Mouse (Mus musculus) left cerebral cortex, adult 9 months (tissue): ENCODE data around the gene Hspa1l.
"Not testable (repeated sequence)": the region's sequence is repeated elsewhere in the genome, so short reads cannot be mapped to it uniquely, and the experiment has no call there.

Experiments used
- DNase-seq, 2 experiments: peaks; one replicate each; pipeline ENCODE4 v3.0.0; 2022; ENCODE audit warnings: low spot score in 2 of 2

Gene Hspa1l

GRCm38 (mm10) chr17:35003022-35003838, 30.7 kb downstream of the Hspa1l start:
- no peak for DNase-seq

- DNase-seq: no peak
Observed at GRCm38 (mm10) chr17:35004075-35004717, 31.7 kb downstream of the Hspa1l start.

DNA sequence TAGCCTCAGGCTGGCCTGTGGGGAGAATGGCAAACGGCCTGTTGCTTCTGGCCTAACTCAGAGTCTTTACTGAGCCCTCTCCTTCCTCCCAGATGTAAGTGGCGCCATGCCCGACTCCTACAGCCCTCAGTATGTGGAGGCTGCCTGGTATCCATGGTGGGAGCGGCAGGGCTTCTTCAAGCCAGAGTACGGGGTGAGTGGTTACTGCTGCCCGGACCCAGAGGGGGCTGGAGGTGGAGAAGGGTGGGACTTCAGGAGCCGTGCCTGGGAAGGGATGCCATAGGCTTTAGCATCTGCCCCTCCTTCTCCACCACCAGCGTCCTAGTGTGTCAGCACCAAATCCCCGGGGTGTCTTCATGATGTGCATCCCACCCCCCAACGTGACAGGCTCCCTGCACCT, 32.7 kb downstream of the Hspa1l start:
- no peak for DNase-seq

- not testable (repeated sequence) for DNase-seq
Observed at GRCm38 (mm10) chr17:35005902-35006301, 33.4 kb downstream of the Hspa1l start.

DNA sequence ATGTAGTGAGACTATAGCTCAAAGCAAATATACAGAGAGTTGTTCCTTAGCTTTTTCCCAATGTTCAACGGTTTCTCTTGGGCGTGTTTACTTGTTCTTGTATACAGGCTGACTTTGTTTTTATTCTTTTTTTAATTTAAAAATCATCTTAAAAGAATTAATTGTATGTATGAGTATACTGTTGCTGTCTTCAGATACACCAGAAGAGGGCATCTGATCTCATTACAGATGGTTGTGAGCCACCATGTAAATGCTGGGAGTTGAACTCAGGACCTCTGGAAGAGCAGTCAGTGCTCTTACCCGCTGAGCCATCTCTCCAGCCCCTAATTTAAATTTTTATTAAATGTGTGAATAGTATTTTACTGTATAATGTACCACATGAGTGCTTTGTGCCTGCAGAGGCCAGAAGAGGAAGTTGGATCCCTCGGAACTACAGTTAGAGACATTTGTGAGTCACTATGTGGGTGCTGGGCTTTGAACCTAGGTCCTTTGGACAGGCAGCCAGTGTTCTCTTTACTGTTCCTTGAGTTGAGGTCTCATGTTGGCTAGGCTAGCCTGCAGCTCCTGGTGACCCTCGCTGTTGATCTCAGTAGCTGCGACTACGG, 35.0 kb downstream of the Hspa1l start:
- DNase-seq: no peak

- no peak for DNase-seq
Observed at GRCm38 (mm10) chr17:35009586-35009985, 37.1 kb downstream of the Hspa1l start.

DNA sequence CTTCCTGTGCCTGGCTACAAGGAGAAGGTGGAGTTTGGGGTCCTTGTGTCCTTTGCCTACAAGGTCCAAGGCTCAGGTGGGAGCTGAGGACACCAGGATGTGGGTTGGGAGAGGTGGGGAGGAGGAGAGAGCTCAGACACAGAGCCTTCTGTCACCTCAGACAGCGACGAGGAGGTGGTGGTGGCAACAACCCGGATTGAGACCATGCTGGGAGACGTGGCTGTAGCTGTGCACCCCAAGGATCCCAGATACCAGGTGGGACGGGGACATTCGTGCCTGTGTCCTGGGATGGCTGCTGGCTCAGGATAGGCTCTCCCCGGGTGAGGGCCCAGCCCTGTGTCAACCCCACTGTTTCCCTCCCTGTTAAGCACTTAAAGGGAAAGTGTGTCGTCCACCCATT, 38.9 kb downstream of the Hspa1l start:
- no peak for DNase-seq

GRCm38 (mm10) chr17:35012430-35012829, 39.9 kb downstream of the Hspa1l start:
- no peak for DNase-seq

GRCm38 (mm10) chr17:35013221-35013620, 40.7 kb downstream of the Hspa1l start:
- DNase-seq: no peak

DNA sequence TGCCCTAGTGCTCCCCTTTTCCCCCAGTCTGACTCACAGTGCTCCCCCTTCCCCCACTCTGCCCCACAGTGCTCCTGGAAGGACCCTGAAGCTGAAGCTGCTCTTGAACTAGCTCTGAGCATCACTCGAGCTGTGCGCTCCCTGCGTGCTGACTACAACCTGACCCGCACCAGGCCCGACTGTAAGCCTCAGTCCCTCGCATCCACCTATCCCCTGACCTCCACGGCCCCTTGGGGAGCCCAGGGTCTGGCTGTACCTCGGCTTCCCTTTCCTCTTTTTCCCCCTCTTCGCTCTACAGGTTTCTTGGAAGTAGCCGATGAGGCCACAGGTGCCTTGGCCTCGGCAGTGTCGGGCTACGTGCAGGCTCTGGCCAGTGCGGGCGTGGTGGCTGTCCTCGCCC, 42.8 kb downstream of the Hspa1l start:
- DNase-seq: no peak

GRCm38 (mm10) chr17:35016376-35016775, 43.9 kb downstream of the Hspa1l start, which contains the start of gene Vwa7:
Vwa7 (plus strand) TSS chr17:35016579.
- DNase-seq: no peak

DNA sequence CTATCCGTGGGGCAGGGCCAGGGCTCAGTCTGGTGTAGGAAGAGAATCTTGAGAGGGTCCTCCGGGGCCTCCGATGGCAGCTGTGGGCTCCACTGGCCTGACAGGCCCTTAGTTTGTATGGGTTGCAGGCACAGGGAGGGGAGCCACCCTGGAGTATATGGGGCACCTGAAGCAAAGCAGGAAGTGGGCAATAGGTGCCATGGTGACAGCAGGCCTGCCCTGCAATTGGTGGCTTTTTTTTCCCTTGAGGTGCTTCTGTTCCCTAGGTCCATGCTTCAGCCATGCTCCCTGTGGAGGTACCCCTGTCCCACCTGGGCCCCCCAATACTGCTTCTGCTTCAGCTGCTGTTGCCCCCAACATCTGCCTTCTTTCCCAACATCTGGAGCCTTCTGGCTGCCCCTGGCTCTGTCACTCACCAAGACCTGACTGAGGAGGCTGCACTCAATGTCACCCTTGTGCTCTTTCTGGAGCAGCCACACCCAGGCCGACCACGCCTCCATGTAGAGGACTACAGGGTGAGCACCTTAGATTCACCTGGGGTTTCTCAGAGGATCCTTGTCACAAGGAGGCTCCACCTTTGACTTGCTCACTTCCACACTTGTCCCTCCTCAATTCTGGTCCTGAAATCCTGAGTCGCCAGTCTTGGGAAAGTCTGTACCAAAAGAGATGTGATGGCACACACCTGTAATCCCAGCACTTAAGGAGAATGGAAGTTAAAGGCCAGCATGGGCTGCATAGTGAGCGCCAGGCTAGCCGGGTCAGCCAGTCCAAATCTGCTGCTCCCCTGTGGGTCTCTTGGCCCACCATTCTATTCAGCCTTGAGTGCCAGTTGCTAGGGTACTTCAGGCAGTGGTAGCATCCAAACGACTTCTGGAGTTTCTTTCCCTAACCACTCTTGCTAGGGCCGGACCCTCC, 44.5 kb downstream of the Hspa1l start:
- no peak for DNase-seq

- DNase-seq: no peak
Observed at GRCm38 (mm10) chr17:35017706-35018030, 45.2 kb downstream of the Hspa1l start.

DNA sequence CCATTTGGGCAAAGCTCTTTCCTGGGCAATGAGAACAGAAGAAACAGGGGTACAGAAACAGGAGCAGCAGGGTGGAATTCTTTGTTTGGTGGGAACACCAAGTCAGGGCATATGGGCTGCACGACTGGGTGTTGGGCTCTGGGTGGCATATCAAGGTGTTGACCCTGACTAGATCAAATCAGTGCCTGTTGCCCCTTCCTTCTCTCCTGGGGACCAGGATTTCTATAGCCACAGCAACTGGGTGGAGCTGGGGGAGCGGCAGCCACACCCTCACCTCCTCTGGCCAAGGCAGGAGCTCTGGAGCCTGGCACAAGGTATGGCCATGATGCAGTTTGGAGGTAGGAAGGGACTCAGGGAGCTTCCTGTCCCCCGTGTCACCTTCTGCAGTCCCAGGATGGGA, 45.7 kb downstream of the Hspa1l start:
- DNase-seq: no peak

DNA sequence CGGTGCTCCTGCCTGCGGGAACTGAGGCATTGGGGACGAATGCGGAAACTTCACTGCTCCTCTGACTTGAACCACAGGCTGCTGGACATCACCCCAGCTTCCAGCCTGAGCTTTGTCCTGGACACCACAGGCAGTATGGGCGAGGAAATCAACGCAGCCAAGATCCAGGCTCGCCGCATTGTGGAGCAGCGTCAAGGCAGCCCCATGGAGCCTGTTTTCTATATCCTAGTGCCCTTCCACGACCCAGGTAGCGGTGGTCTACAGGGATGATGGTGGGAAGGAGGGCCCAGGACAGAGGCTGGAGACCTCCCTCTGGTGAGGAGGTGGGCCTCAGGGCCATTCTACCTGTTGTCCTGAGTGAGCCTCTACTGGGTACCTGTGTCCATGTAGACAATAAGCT, 47.4 kb downstream of the Hspa1l start:
- DNase-seq: no peak

DNA sequence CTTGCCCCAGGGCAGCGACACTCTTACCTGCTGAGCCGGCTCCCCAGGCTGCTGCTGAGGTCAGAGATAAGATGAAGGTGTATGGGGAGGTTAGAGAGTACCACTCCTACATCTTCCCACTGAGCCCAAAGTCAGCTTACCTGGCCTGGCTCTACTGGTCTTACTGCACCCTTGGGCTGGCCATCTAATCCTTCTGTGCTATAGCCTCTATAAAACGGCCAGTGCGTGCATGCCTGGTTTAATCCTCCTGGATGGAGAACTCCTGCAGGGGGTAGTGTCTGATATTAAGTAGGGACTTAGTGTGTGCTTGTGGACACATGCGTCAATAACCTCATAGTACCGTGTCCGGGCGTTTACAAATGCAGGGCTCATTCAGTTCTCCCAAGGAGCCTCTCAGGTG, 48.0 kb downstream of the Hspa1l start:
- DNase-seq: no peak

DNA sequence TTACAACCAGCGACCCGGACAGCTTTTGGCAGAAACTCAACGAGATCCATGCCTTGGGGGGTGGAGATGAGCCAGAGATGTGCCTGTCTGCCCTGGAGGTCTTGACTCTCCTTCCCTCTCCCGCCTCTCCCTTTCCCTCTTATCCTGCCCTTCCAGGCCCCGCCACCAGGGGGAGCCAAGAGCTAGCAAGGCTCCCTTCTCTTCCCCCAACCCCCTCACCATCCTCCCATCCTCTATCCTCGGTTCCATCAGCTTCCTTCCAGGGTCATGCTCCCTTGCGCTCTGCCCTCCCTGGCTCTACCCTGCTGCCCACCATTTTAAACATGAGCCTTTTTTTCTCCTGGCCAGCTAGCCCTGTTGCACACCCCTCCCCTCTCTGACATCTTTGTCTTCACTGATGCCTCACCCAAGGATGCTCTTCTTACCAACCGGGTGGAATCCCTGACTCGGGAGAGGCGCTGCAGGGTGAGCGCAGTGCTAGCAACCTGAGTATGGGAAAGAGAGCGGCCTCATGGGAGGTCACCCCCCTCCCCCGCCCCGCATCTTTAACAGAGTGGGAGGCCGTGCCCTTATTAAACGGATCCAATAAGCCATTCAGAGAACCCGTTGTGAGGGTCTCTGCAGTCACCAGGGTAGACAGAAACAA, 48.8 kb downstream of the Hspa1l start:
- DNase-seq: peak; percentile 55 to 90

- DNase-seq: no peak
Observed at GRCm38 (mm10) chr17:35021842-35022477, 49.5 kb downstream of the Hspa1l start.

- DNase-seq: no peak
Observed at GRCm38 (mm10) chr17:35022541-35023060, 50.1 kb downstream of the Hspa1l start.

DNA sequence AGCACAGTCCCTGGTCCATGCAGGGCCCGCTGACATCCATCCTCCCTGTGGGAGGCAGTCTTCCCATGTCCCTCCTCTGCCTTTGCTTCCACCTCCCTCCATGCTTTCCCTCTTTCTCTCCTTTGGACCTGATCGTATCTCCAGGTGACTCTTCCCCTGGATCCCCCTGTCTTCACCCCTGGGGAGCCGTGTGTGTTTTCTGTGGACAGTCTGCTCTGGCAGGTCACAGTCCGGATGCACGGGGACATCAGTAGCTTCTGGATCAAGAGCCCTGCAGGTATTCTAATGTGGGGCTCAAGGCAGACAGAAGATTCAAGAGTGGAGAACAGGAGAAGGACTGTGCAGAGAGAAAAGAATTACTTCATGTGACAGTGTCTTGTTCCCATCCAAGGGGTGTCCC, 50.7 kb downstream of the Hspa1l start:
- no peak for DNase-seq

GRCm38 (mm10) chr17:35023756-35024155, 51.3 kb downstream of the Hspa1l start:
- no peak for DNase-seq
